Mouse (Mus musculus): ENCODE data around the gene Kcnj10. TPM values are rescaled to one million over a fixed set of nuclear protein-coding genes. Genes with fewer than 3 reads are reported as not detected.

Kcnj10 gene
- polyA plus RNA-seq, 1 experiment = 0.06 TPM

DNA sequence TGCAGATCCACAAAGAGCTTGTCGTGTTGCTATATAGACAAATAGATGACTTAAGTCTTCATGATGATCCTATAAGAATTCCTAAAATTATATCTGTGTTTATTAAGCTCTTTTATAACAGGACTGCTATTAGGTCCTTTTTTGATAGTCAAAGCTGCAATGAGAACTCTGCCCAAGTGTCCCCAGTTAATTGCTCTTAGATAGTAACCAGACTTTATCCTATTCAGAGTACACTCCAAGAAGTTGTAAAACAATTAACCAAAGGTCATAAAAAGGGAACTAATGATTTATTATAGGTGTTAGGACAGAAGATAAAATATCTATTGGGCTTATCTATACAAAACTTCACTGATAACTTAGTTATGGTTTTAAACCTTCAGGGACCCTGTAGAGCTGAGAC, 41.1 kb downstream of the Kcnj10 start:
- H3K36me3 ChIP-seq (ENCODE audit: control insufficient read depth, insufficient read depth, low read length) = no peaks in the 10 kb centered on the region; the same call in 1 of the 2 replicates
- TF ChIP-seq CTCF (IDR thresholded peaks at IDR 0.05; ENCODE audit: control insufficient read depth, insufficient read depth, insufficient replicate concordance, low read depth, low read length) (no peak), POLR2A (IDR thresholded peaks at IDR 0.05; ENCODE audit: control insufficient read depth, low read depth, low read length) (no peak)
- H3K27ac ChIP-seq (ENCODE audit: control insufficient read depth, insufficient read depth, low read depth, low read length) = no peak overlapping the region
- peaks cover 4% of the 10 kb centered on the region for H3K4me1 ChIP-seq (ENCODE audit: control insufficient read depth, insufficient read depth, low read length)
- H3K27me3 ChIP-seq (ENCODE audit: control insufficient read depth, insufficient read depth, low read length) = no peaks in the 10 kb centered on the region
- no peak overlapping the region for H3K4me3 ChIP-seq (ENCODE audit: control insufficient read depth, low read depth, low read length)

DNA sequence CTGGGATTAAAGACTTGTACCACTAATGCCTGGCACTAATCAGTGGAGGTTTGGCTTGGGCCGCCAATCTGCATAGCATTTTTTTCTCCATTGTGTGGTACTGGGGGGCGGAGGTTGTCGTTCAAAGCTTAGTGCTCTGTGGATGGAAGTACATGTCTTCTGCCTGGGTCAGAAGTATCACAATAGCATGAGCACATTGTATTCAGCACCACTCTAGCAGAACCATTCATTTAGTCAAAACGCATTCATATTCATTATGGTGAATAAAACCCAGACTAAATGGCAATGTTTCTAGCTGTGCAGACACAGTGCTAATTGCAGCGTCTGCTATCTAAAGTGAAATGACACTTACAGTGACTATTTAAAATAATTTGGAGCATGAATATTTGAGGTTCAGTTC, 46.2 kb downstream of the Kcnj10 start:
- H3K36me3 ChIP-seq (ENCODE audit: control insufficient read depth, insufficient read depth, low read length) = no peaks in the 10 kb centered on the region
- no peaks in the 10 kb centered on the region for H3K27me3 ChIP-seq (ENCODE audit: control insufficient read depth, insufficient read depth, low read length)
- no peak overlapping the region for H3K27ac ChIP-seq (ENCODE audit: control insufficient read depth, insufficient read depth, low read depth, low read length)
- no peak overlapping the region for H3K4me3 ChIP-seq (ENCODE audit: control insufficient read depth, low read depth, low read length)
- TF ChIP-seq CTCF (IDR thresholded peaks at IDR 0.05; ENCODE audit: control insufficient read depth, insufficient read depth, insufficient replicate concordance, low read depth, low read length) = no peak
- no peak for TF ChIP-seq POLR2A (IDR thresholded peaks at IDR 0.05; ENCODE audit: control insufficient read depth, low read depth, low read length)
- H3K4me1 ChIP-seq (ENCODE audit: control insufficient read depth, insufficient read depth, low read length) = no peaks in the 10 kb centered on the region

GRCm38 (mm10) chr1:172390769-172391168, 49.8 kb downstream of the Kcnj10 start:
- TF ChIP-seq POLR2A (IDR thresholded peaks at IDR 0.05; ENCODE audit: control insufficient read depth, low read depth, low read length) (no peak), CTCF (IDR thresholded peaks at IDR 0.05; ENCODE audit: control insufficient read depth, insufficient read depth, insufficient replicate concordance, low read depth, low read length) (no peak)
- Histone ChIP-seq H3K4me1 (ENCODE audit: control insufficient read depth, insufficient read depth, low read length) (no peaks in the 10 kb centered on the region), H3K27me3 (ENCODE audit: control insufficient read depth, insufficient read depth, low read length) (no peaks in the 10 kb centered on the region)

GRCm38 (mm10) chr1:172391807-172392581, 51.0 kb downstream of the Kcnj10 start:
- Histone ChIP-seq H3K4me1 (ENCODE audit: control insufficient read depth, insufficient read depth, low read length) (no peaks in the 10 kb centered on the region), H3K27me3 (ENCODE audit: control insufficient read depth, insufficient read depth, low read length) (no peaks in the 10 kb centered on the region), H3K36me3 (ENCODE audit: control insufficient read depth, insufficient read depth, low read length) (no peaks in the 10 kb centered on the region), H3K4me3 (ENCODE audit: control insufficient read depth, low read depth, low read length) (no peak overlapping the region), H3K27ac (ENCODE audit: control insufficient read depth, insufficient read depth, low read depth, low read length) (no peak overlapping the region)
- TF ChIP-seq POLR2A (IDR thresholded peaks at IDR 0.05; ENCODE audit: control insufficient read depth, low read depth, low read length) (no peak), CTCF (IDR thresholded peaks at IDR 0.05; ENCODE audit: control insufficient read depth, insufficient read depth, insufficient replicate concordance, low read depth, low read length) (no peak)

More at GRCm38 (mm10) chr1:172390769-172391168, 49.8 kb downstream of the Kcnj10 start:
- Histone ChIP-seq H3K36me3 (ENCODE audit: control insufficient read depth, insufficient read depth, low read length) (no peaks in the 10 kb centered on the region), H3K4me3 (ENCODE audit: control insufficient read depth, low read depth, low read length) (no peak overlapping the region), H3K27ac (ENCODE audit: control insufficient read depth, insufficient read depth, low read depth, low read length) (no peak overlapping the region)

GRCm38 (mm10) chr1:172392643-172393170, 51.7 kb downstream of the Kcnj10 start:
- TF ChIP-seq CTCF (IDR thresholded peaks at IDR 0.05; ENCODE audit: control insufficient read depth, insufficient read depth, insufficient replicate concordance, low read depth, low read length) (no peak), POLR2A (IDR thresholded peaks at IDR 0.05; ENCODE audit: control insufficient read depth, low read depth, low read length) (no peak)
- Histone ChIP-seq H3K4me1 (ENCODE audit: control insufficient read depth, insufficient read depth, low read length) (no peaks in the 10 kb centered on the region), H3K4me3 (ENCODE audit: control insufficient read depth, low read depth, low read length) (no peak overlapping the region), H3K36me3 (ENCODE audit: control insufficient read depth, insufficient read depth, low read length) (no peaks in the 10 kb centered on the region), H3K27me3 (ENCODE audit: control insufficient read depth, insufficient read depth, low read length) (no peaks in the 10 kb centered on the region), H3K27ac (ENCODE audit: control insufficient read depth, insufficient read depth, low read depth, low read length) (no peak overlapping the region)

GRCm38 (mm10) chr1:172393739-172394138, 52.7 kb downstream of the Kcnj10 start:
- H3K27me3 ChIP-seq (ENCODE audit: control insufficient read depth, insufficient read depth, low read length) = no peaks in the 10 kb centered on the region
- H3K4me3 ChIP-seq (ENCODE audit: control insufficient read depth, low read depth, low read length) = no peak overlapping the region
- TF ChIP-seq POLR2A (IDR thresholded peaks at IDR 0.05; ENCODE audit: control insufficient read depth, low read depth, low read length) (no peak), CTCF (IDR thresholded peaks at IDR 0.05; ENCODE audit: control insufficient read depth, insufficient read depth, insufficient replicate concordance, low read depth, low read length) (no peak)
- no peaks in the 10 kb centered on the region for H3K36me3 ChIP-seq (ENCODE audit: control insufficient read depth, insufficient read depth, low read length)
- no peaks in the 10 kb centered on the region for H3K4me1 ChIP-seq (ENCODE audit: control insufficient read depth, insufficient read depth, low read length)
- no peak overlapping the region for H3K27ac ChIP-seq (ENCODE audit: control insufficient read depth, insufficient read depth, low read depth, low read length)

- Histone ChIP-seq H3K4me3 (ENCODE audit: control insufficient read depth, low read depth, low read length) (no peak overlapping the region), H3K4me1 (ENCODE audit: control insufficient read depth, insufficient read depth, low read length) (no peaks in the 10 kb centered on the region), H3K36me3 (ENCODE audit: control insufficient read depth, insufficient read depth, low read length) (no peaks in the 10 kb centered on the region), H3K27me3 (ENCODE audit: control insufficient read depth, insufficient read depth, low read length) (no peaks in the 10 kb centered on the region), H3K27ac (ENCODE audit: control insufficient read depth, insufficient read depth, low read depth, low read length) (no peak overlapping the region)
- no peak for TF ChIP-seq POLR2A (IDR thresholded peaks at IDR 0.05; ENCODE audit: control insufficient read depth, low read depth, low read length)
- no peak for TF ChIP-seq CTCF (IDR thresholded peaks at IDR 0.05; ENCODE audit: control insufficient read depth, insufficient read depth, insufficient replicate concordance, low read depth, low read length)
Observed at GRCm38 (mm10) chr1:172396996-172397752, 56.2 kb downstream of the Kcnj10 start.
